Mouse (Mus musculus) neutrophil, adult 65 days (primary cell): Measurements from ENCODE around the gene Ubr4. TPM values are rescaled to one million over a fixed set of nuclear protein-coding genes. Genes with fewer than 3 reads are reported as not detected.

Experiments
- total RNA-seq: library from RNA; stranded (reverse); gene quantifications from 2 replicates; pipeline ENCODE4 v1.2.4, GENCODE M21; 2023

Ubr4 gene
- 183 and 252 TPM in 2 replicates for total RNA-seq

GRCm38 (mm10) chr4:139351931-139352711, at the start of gene Ubr4, which contains the start of the genes Mrto4 and Emc1:
Gene Ubr4, plus strand, starts transcription at chr4:139352609.
Gene Mrto4, minus strand, starts transcription at chr4:139352576.
Gene Emc1, plus strand, starts transcription at chr4:139352587.

GRCm38 (mm10) chr4:139310171-139310898, 42.1 kb upstream of the Ubr4 start, which contains the start of the genes Pqlc2 and Akr7a5:
Gene Pqlc2, minus strand, starts transcription at chr4:139310708.
Gene Akr7a5, plus strand, starts transcription at chr4:139310744.

DNA sequence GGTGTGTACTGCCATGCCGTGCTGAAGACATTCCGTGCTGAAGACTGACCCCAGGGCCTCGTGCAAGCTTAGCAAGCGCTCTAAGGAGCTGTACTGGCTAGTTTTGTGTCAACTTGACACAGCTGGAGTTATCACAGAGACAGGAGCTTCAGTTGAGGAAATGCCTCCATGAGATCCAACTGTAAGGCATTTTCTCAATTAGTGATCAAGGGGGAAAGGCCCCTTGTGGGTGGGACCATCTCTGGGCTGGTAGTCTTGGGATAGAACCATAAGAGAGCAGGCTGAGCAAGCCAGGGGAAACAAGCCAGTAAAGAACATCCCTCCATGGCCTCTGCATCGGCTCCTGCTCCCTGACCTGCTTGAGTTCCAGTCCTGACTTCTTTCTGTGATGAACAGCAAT, 177.8 kb downstream of the Ubr4 start, which contains the start of gene Iffo2:
Iffo2 (plus strand) TSS at position 301 of the 400 bp plus-strand sequence.

Other genes with a start within 250 kb of the Ubr4 start
- 52.8 and 94.4 TPM in 2 replicates for gene Minos1, start 221.5 kb upstream of the Ubr4 start, total RNA-seq
- gene Capzb, start 159.7 kb upstream of the Ubr4 start, total RNA-seq = 541 and 553 TPM in 2 replicates
- gene Pqlc2, start 41.9 kb upstream of the Ubr4 start, total RNA-seq = 5.6 and 6.7 TPM in 2 replicates
- gene Akr7a5, start 41.9 kb upstream of the Ubr4 start, total RNA-seq = 3.0 and 3.8 TPM in 2 replicates
- gene Mrto4, start within 50 bp of the Ubr4 start, total RNA-seq = 32.0 and 41.3 TPM in 2 replicates
- gene Emc1, start within 50 bp of the Ubr4 start, total RNA-seq = 18.8 and 32.2 TPM in 2 replicates
- 5.3 and 5.7 TPM in 2 replicates for gene Iffo2, start 177.9 kb downstream of the Ubr4 start, total RNA-seq